Mouse (Mus musculus) limb, embryonic 14.5 days (tissue): ENCODE measurements around the gene Fkbp9. TPM values are rescaled to one million over a fixed set of nuclear protein-coding genes. Genes with fewer than 3 reads are reported as not detected.

Experiments used
- ATAC-seq: fragments of 200-750 bp; cut with Nextera tagmentation; 2 replicates; pipeline ENCODE4 v1.8.0; 2017; ENCODE audit warnings: low read depth, moderate number of reproducible peaks, moderate TSS enrichment; ENCODE audit not compliant: low FRiP score
- DNase-seq: peaks from one replicate; pipeline ENCODE4 v3.0.0-alpha.2; 2015; ENCODE audit warnings: low spot score
- H3K27ac ChIP-seq: fragments of 300-500 bp; sonication (generic); replicated peaks from 2 replicates; pipeline ENCODE4 v1.5.1; 2014; ENCODE audit warnings: low read depth, mild to moderate bottlenecking, low read length, moderate library complexity, mixed read lengths
- H3K27me3 ChIP-seq: fragments of 300-500 bp; sonication (generic); 2 replicates; pipeline ENCODE4 v1.6.1; 2014; ENCODE audit warnings: low read length, mixed read lengths; ENCODE audit not compliant: control insufficient read depth, insufficient read depth
- H3K36me3 ChIP-seq: fragments of 300-500 bp; sonication (generic); 2 replicates; pipeline ENCODE4 v1.6.1; 2014; ENCODE audit warnings: mild to moderate bottlenecking, low read length, moderate library complexity, mixed read lengths; ENCODE audit not compliant: control insufficient read depth, insufficient read depth
- H3K4me1 ChIP-seq: fragments of 300-500 bp; sonication (generic); 2 replicates; pipeline ENCODE4 v1.6.1; 2014; ENCODE audit warnings: antibody characterized with exemption, low read length, mixed read lengths; ENCODE audit not compliant: control insufficient read depth, insufficient read depth
- H3K4me2 ChIP-seq: fragments of 300-500 bp; sonication (generic); replicated peaks from 2 replicates; pipeline ENCODE4 v1.6.1; 2014; ENCODE audit warnings: low read depth, mild to moderate bottlenecking, low read length, moderate library complexity; ENCODE audit not compliant: severe bottlenecking
- H3K4me3 ChIP-seq: fragments of 300-500 bp; sonication (generic); replicated peaks from 2 replicates; pipeline ENCODE4 v1.5.1; 2014; ENCODE audit warnings: low read length
- H3K9ac ChIP-seq: fragments of 300-500 bp; sonication (generic); 2 replicates; pipeline ENCODE4 v1.6.1; 2014; ENCODE audit warnings: mild to moderate bottlenecking, low read depth, low read length, moderate library complexity; ENCODE audit not compliant: severe bottlenecking
- H3K9me3 ChIP-seq: fragments of 300-500 bp; sonication (generic); 2 replicates; pipeline ENCODE4 v1.6.1; 2016; ENCODE audit warnings: low read length; ENCODE audit not compliant: control insufficient read depth
- POLR2A ChIP-seq: fragments of 200-500 bp; IDR thresholded peaks from 2 replicates; pipeline ENCODE4 v1.8.0; 2012; ENCODE audit warnings: inconsistent platforms, mild to moderate bottlenecking, moderate library complexity, borderline replicate concordance; ENCODE audit not compliant: insufficient read depth, insufficient read length; ENCODE audit errors: extremely low read depth
- WGBS: fragments of 180-500 bp; shearing (Covaris S2); extraction: QIAGEN DNeasy Blood & Tissue Kit; methylation state at CpG from one replicate; pipeline ENCODE4 v1.1.7; 2014; 5-methylcytosine and 5-hydroxymethylcytosine counted together
- polyA plus RNA-seq, 2 experiments: library from polyadenylated mRNA; depleted of rRNA in 1 of 2; stranded (reverse) in 1 of 2; unstranded in 1 of 2; fragments of >200 nt; fragmentation: Nextera tagmentation in 1 of 2; extraction: Ambion mirVana in 1 of 2; gene quantifications; 2 replicates each; pipeline versions ENCODE4 v1.2.1 to v1.2.3; 2012 to 2014

Gene Fkbp9
- polyA plus RNA-seq, 2 experiments, result 219 to 239 TPM

DNA sequence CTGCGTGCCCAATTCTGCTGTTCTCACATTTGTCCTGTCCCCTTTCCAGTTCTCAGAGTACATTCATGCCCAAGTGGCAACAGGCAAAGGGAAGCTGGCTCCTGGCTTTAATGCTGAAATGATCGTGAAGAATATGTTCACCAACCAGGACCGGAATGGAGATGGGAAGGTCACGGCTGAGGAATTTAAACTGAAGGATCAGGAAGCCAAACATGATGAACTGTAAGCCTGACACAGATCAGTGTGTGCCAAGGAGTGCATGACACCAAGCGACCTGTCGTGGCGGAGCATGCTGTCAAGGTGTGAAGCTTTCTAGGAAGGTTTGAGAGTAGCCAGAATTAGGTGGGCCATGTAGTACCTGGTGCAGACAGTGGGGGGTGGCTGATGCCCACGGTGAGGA lies 46.1 kb downstream of the Fkbp9 start:
- Histone ChIP-seq H3K9me3 (no peaks in the 10 kb centered on the region), H3K4me1 (no peaks in the 10 kb centered on the region), H3K36me3 (peaks cover 68% of the 10 kb centered on the region), H3K4me2 (no peak overlapping the region), H3K27me3 (no peaks in the 10 kb centered on the region), H3K27ac (no peak overlapping the region), H3K4me3 (no peak overlapping the region), H3K9ac (no peak overlapping the region)
- 93% methylated on average over 8 of the region's 8 CpGs for WGBS
- DNase-seq, result no peak
- TF ChIP-seq POLR2A, result no peak
- no peak for ATAC-seq

DNA sequence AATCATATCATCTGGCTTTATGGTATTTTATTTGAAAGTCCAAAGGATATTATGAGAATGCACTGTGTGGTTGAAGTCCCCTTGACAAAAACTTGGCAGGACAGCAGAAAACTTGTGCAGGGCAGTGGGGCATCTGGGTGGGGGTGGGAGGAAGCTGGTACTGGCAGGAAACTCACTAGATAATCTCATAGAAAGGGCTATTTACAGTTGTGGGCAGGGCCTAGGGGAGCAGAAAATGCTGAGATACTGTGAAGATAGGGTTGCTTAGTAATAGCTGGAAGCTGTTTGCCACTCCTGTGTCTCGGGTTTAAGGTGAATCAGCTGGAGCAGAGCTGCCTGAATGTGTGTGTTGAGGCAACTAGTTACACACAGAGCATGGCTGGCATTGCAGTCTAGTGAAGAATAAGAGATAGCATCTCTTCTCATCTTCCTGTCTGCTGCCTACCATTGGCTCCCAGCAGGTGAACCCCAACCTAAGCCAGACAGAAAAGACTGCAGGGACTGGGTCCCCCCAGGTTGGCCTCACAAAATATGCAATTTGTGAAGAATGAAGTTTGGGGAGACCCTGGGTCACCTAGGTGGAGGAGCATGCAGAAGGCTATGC lies 47.6 kb downstream of the Fkbp9 start:
- TF ChIP-seq POLR2A, result no peak
- no peak overlapping the region for H3K9ac ChIP-seq
- ATAC-seq, result no peak
- H3K4me2 ChIP-seq, result no peak overlapping the region
- 77% methylated on average over 1 of the region's 1 CpGs for WGBS
- no peak for DNase-seq
- peaks cover 60% of the 10 kb centered on the region for H3K36me3 ChIP-seq
- no peaks in the 10 kb centered on the region for H3K4me1 ChIP-seq
- H3K9me3 ChIP-seq, result no peaks in the 10 kb centered on the region
- H3K27me3 ChIP-seq, result no peaks in the 10 kb centered on the region
- no peak overlapping the region for H3K27ac ChIP-seq
- no peak overlapping the region for H3K4me3 ChIP-seq

DNA sequence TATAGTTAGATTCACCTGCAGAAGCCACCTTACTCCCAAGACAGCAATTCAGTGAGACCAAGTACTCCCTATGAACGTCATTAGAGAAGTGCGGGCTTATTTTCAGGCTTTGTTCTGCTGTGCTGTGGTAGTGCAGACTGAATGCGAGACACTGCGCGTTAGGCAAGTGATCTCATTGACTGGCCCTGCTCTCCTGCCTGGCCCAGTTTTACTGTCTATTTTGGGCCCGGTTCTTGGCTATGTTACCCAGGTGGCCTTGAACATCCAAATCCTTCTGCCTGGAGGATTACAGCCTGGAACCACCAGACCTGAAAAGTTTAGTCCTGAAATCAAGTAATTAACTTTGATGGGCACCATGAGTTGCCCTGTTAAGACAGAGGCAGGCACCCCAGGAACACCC lies 56.7 kb downstream of the Fkbp9 start:
- ATAC-seq, result no peak

DNA sequence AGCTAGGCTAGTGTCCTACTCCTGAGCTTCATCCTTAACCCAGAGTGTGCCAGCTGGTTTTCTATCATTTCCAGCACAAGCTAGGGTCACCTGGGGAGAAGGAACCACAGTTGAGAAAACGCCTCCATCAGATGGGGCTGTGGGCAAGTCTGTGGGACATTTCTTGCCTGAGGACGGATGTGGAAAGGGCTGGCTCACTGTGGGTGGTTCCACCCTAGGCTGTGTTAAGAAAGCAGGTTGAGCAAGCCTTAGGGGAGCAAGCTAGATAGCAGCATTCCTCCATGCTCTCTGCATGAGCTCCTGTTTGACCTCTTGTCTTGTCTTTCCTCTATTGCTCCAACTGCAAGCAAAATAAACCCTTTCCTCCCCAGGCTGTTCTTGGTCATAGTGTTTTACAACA lies 58.9 kb downstream of the Fkbp9 start:
- no peak overlapping the region for H3K9ac ChIP-seq
- H3K36me3 ChIP-seq, result peaks cover 41% of the 10 kb centered on the region
- ATAC-seq (no peak), DNase-seq (no peak)
- TF ChIP-seq POLR2A, result no peak
- H3K4me3 ChIP-seq, result no peak overlapping the region
- 82% methylated on average over 2 of the region's 2 CpGs for WGBS
- no peaks in the 10 kb centered on the region for H3K4me1 ChIP-seq
- no peaks in the 10 kb centered on the region for H3K27me3 ChIP-seq
- H3K27ac ChIP-seq, result no peak overlapping the region
- H3K4me2 ChIP-seq, result no peak overlapping the region
- no peaks in the 10 kb centered on the region for H3K9me3 ChIP-seq

More for the DNA sequence above, 56.7 kb downstream of the Fkbp9 start:
- 80% methylated on average over 6 of the region's 6 CpGs for WGBS
- H3K27ac ChIP-seq, result no peak overlapping the region
- no peak overlapping the region for H3K9ac ChIP-seq
- TF ChIP-seq POLR2A, result no peak
- DNase-seq, result no peak
- H3K4me3 ChIP-seq, result no peak overlapping the region
- H3K36me3 ChIP-seq, result peaks cover 55% of the 10 kb centered on the region
- no peak overlapping the region for H3K4me2 ChIP-seq
- H3K27me3 ChIP-seq, result no peaks in the 10 kb centered on the region
- no peaks in the 10 kb centered on the region for H3K4me1 ChIP-seq
- H3K9me3 ChIP-seq, result no peaks in the 10 kb centered on the region

DNA sequence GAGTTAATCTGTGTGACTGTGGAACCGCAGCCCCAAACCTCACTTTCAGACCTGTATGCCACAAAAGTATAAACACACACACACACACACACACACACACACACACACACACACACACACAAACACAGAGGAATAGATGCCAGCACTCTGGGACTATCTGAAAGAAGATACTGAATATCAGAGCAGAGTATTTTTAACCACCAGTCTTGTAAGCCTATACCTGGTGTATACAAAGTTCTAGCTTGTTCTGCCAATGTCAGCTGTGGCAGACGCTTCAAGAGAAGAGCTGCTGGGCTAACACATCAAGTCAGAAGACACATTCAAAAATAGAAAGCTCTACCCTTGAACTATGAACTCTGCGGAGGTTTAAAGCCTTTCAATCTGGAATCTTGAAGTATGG lies 67.7 kb downstream of the Fkbp9 start:
- TF ChIP-seq POLR2A, result no peak
- Histone ChIP-seq H3K27me3 (no peaks in the 10 kb centered on the region), H3K4me2 (no peak overlapping the region), H3K4me3 (no peak overlapping the region), H3K9ac (no peak overlapping the region), H3K9me3 (no peaks in the 10 kb centered on the region), H3K4me1 (peaks cover 9% of the 10 kb centered on the region), H3K36me3 (no peaks in the 10 kb centered on the region), H3K27ac (no peak overlapping the region)
- WGBS, result 82% methylated on average over 3 of the region's 3 CpGs
- ATAC-seq (no peak), DNase-seq (no peak)

DNA sequence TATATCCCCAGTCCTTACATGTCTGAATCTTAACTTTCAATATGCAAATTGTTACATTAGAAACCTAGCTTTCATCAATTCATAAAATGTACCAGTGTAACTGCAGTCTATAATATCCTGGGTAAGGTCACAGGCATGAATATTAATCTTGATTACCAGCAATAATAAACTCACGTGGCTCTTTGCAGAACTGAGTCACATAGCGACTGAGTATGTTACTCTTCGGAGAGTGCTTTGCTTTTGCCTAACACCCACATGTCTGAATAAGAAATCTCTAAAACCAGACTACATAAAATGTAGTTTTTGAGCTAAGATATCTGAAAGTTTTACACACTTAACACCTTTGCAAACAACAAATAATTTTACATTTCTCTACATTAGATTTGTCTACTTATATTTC lies 69.5 kb downstream of the Fkbp9 start:
- 68% methylated on average over 3 of the region's 3 CpGs for WGBS
- ATAC-seq, result no peak
- no peaks in the 10 kb centered on the region for H3K27me3 ChIP-seq
- no peak overlapping the region for H3K4me2 ChIP-seq
- no peak for DNase-seq
- H3K9me3 ChIP-seq, result no peaks in the 10 kb centered on the region
- no peaks in the 10 kb centered on the region for H3K36me3 ChIP-seq
- TF ChIP-seq POLR2A, result no peak
- H3K9ac ChIP-seq, result no peak overlapping the region
- peaks cover 9% of the 10 kb centered on the region for H3K4me1 ChIP-seq
- no peak overlapping the region for H3K4me3 ChIP-seq
- H3K27ac ChIP-seq, result no peak overlapping the region
